Mouse (Mus musculus) lung, postnatal 25 days (tissue): ENCODE data around the gene Pip5k1a.
"Not testable (repeated sequence)": the region's sequence is repeated elsewhere in the genome, so short reads cannot be mapped to it uniquely, and the experiment has no call there.

Experiments used
- DNase-seq: peaks from one replicate; pipeline ENCODE4 v3.0.0; 2022; ENCODE audit warnings: low spot score

The Pip5k1a gene

DNA sequence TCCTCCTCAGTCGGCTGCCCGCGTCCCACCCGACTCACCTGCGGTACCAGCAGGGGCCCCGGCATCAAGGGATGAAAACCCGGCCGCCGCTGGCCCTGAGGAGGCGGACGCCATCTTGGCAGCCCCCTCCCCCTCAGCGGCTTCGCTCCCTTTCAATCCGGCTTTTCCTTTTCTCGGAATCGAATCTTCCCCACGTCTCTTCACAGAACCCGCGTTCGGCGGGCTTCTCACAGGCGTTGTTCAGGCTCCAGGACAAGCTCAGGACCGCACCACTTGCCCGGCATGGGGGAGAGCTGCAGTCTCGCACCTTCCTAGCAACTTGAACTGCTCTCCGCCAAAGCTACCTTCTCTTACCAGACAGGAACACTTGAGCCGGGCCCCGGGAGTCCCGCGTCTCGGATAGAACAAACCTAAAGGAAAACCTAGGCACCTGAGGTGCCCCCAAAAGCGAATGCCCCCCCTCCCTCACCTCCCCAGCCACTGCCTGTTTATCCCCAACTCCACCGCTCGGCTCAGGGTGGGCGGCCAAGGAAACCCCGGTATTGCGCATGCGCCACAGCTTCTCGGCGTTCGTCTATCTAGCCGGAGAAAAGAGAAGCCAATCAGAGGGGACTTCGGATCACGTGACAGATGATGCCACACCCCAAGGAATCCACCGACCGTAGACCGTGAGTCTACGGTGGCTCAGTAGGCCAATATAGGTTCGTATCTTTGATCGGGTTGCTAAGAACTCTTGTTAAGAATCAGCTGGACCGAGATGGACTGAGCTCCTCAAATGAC, at the start of gene Pip5k1a:
Gene Pip5k1a, minus strand, starts transcription at position 593 of the 780 bp plus-strand sequence.
- peak; percentile 98 for DNase-seq

DNA sequence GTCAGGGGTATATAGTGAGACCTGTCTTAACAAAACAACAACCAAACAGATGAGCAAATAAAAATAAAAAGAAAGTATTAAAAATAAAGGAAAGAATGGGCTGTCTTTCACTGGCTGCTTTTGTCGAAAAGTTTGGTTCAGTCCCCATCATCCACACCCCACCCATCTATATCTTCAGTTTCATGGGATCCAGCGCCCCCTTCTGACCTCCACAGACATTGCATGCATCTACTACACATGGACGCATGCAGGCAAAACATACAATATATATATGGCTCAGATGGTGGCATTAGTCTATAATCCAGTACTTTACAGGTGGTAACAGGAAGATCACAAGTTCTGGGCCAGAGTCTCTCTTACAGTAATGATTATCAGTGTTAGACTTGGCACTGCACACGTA, 47.1 kb upstream of the Pip5k1a start:
- peak; percentile 42 for DNase-seq

DNA sequence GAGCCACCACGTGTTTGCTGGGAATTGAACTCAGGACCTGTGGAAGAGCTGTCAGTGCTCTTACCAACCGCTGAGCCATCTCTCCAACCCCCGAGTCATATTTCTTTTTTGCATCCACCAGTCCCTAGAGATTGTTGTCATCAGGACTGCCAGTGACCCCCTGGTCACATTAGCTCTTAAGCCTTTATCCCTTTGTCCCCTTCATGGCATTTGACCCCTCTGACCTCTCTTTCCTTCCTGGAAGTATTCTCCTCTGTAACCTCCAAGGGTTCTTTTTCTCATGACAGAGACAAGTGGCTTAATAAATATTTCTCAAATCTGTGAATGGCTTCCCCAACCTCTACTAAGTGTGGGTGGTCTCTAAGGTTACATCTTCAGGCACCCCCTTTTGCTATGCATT, 41.2 kb upstream of the Pip5k1a start:
- no peak for DNase-seq

DNA sequence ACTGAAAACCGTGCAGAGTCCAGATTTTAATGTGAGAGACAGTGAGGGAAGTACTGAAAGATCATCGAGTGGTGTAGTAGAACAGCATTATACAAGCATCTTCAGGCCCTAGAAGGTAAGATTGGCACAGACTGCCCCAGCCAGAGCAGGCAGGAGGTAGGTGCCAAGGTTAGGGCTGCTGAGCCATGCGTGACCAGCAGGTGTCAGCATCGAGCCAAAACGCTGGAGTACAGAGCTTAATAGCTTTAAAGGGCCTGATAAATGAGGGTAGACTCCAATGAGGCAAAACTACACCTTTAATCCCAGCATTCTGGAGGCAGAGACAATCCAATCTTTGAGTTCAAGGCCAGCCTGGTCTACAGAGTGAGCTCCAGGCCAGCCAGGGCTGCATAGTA, 35.9 kb upstream of the Pip5k1a start:
- peak; percentile 91 for DNase-seq

DNA sequence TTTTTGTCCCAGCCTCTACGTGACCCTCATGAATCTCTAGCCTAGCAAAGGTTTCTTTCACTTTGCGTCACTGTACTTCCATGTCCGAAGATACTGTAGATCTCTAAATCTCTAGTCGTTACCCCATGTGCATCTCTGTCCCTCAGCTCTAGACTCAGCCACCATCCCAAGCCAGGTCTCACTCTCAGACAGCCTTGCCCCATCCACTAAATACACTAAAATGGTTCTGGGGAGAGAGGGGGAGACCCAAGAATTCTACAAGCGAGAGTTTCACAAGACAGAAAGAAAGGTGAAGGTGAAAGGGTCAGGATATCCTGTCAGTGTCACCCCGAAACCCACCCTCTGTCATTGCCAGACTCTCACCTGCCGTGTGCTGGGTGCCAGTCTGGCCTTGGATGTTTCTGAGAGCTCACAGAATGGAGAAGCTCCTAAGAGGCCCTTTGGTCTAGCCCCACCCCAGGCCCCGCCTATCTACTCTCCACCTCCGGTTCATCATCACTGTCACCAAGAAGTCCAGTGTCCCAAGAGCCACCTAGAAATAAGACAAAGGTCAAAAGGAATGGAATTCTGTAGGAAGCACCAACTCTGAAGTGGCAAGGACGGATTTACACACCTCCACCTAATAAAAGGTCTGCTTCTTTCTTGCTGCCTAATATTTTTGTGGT, 35.4 kb upstream of the Pip5k1a start, which contains the start of gene Tnfaip8l2:
Gene Tnfaip8l2, minus strand, starts transcription at position 409 of the 665 bp plus-strand sequence.
- peak; percentile 66 for DNase-seq

DNA sequence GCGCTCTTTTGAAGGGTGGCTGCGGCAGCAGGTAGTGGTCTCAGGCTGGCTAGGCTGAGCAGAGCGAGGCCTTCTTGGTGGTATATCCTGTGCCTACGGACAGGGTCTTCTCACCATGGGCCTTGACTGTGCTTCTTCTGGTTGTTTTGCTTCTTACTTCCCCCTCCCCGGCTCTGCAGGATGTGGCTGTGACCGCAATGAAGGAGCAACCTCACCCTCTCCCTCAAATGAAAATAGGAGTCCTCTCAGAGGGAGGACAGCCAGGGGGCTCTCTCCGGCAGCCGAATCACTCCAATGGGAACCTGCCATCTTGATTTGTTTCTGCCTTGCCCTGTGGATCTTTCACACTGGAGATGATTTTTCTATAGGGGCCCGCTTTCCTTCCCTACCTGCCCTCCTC, 34.7 kb upstream of the Pip5k1a start:
- peak; percentile 64 for DNase-seq

DNA sequence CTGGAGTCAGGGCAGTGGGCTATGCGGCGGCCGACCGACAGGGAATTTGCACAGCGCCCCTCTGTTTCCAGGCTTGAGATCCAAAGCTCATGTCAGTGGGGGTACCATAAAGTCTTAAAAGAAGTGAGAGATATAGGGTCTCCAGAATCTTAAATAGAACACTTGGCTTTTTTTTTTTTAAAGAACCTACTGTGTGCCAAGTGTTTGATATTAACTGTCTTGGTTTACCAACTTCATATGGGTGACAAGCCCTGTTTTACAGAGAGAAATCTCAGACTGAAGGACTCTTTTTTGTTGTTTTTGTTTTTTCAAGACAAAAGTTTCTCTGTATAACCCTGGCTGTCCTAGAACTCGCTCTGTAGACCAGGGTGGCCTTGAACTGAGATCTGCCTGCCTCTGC, 34.1 kb upstream of the Pip5k1a start:
- no peak for DNase-seq

DNA sequence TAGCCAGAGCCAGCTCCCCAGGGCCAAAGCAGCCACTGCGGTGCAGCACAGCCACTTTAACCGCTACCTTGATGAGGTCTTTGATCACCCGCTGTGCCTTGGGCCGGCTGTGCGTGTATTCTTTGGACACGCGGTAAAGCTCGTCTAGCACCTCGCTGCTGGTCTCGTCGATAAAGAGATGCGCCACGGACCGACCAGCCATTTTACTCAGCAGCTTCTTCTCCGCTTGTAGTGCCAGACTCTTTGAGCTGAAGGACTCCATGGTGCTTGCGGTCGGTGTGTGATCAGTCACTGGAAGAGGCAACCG, 33.5 kb upstream of the Pip5k1a start:
- no peak for DNase-seq

DNA sequence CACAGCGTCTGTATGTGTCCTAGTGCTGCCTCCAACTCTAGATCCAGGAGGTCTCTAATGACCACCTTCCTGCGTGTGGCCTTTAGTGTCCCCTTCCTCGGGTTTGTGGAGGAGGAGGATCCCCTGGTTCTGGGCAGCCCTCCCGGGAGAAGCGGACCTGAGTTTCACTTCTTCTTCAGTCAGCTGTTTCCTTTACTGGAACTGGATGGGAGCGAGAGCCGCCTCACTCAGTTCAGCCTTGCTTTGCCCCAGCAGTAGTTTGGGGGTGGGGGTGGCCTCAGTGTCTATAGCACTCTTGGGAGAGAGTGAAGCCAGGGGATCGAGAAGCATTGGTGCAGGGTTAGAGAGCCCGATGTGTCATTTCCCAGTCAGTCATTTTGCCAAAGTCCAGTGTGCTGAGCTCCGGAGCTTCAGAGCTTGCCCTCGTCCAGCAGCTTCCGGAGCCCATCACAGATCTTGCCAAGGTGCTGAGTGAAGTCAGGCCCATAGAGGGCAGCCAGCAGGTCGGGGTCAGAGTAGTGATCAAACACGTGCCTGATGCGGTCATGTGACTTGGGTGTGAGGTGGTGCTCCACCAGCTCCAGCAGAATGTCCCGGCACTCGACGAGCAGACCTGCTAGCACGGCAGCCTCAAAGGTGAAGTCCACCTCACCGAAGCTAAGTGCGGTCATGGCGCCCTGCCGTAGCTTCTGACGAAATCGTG, 33.0 kb upstream of the Pip5k1a start:
- no peak for DNase-seq

DNA sequence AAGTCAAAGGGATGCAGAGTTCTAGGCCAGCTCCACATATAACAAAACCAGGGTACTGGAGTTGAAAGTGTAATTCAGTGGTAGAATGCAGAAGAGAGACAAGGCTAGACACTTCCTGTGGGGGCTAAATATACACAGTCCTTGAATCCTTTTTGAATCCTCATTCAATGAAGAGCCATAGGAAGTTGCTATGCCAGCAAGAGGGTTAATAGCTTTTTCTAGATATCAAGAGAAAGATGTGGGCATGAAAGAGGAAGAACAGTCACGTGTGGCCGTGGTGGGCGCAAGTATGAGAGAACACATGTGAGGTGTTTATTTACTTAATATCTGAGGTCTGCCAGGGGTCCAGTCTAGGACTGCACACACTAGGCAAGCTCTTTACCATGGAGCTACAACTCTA, 29.6 kb upstream of the Pip5k1a start:
- DNase-seq, result no peak

DNA sequence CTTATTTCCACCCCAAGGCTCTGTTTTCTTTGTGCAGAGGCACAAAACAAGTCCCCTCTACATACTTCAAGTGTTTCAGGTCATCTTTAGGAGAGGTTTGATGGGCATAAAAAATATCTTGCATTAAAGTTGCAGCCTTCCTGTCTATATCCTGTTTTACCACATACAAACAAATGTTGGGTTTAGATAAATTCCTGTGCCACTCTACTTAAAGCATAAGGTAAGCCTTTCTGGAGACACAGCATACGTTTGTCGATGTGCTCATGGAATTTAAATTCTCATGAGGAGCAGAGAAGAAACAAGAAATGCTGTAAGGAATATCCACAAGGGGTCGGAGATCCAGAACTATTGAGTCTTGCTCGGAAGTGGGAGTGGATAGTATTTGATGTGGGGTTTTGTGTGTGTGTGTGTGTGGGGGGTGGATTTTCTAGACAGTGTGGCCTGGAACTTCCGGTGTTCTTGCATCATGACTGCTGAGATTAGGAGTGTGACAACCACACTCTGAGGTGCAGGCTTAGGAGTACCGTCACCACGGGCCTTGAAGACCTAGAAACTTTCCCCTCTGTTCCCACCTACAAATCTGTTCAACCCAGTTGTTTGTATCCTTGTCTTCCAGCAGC, 28.8 kb upstream of the Pip5k1a start:
- peak; percentile 21 for DNase-seq

DNA sequence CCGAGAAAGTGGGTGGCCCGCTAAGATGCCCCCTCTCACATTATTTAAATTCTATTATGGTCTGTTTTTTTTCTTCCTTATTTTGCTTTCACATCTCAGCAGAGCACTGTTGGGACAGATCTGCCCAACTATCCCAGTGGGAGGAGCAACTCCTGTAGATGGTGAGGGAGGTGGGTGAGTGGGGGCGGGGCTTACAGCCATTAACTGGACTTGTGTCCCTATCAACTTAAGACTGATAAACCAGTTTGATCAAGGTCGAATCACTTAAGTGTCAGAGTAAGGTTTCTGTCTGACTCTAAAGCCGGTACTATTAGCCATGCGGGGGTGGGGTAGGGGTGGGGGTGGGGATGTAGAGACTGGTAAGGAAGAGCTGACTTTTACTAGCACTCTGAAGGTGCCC, 28.3 kb upstream of the Pip5k1a start:
- peak; percentile 60 for DNase-seq

DNA sequence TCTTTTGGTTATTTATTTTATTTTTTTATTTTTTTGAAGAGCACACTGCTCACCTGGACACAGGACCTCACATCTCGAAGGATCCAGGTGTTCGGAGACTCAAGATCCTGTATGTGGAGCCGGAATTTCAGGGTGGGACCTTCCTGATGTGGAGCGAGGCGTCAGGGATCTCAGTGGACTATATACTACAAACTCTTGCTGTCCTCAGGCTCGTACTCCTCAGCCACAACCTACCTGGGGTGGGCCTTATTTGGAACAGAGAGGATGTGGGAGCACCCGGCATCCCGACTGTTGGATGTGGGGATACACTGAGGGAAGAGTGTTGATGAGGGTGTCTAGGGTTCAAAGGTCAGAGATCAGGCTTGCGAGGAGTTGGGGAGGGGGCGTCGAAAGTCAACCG, 27.4 kb upstream of the Pip5k1a start:
- not testable (repeated sequence) for DNase-seq

DNA sequence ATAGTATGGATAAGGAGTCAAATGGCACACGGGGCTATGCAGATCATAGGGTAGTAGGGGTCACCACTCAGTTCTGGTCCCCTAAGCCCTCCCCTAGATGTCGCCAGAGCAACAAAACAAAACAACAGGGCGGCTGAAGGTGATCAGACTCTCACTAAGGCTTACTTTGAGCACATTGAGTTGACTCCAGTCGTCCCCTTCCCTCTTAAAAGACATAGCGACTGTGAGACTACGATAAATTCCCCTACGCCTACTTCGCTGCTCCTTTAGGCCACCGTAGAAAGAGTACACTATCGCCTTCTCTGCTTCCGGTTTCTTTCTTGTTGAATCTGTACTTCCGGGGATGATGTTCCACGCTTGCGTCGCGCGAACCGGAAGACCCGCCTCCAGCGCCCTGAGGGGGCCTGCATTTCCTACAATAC, 27.0 kb upstream of the Pip5k1a start, which contains the start of the genes Scnm1 and Lysmd1:
Gene Scnm1, minus strand, starts transcription at position 332 of the 422 bp plus-strand sequence.
Gene Lysmd1, plus strand, starts transcription at position 409 of the 422 bp plus-strand sequence.
- DNase-seq, result peak; percentile 96

DNA sequence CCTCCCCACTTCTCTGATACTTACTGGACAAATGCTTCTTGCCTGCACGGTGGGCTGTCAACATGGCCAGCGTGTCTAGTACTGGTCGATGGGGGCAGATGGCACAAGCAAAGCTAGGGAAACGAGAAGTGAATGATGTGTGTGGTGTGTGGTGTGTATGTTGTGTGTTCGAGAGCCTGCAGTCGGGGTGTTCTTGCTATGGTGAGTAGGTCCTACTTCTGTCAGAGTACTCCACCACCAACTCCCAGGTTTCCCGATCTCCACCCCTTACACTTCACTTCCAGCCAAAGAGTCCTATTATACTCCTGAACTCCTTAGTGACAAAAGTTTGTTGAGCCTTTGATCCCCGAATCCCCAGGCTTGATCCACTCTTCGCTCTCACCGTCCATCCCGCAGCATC, 26.4 kb upstream of the Pip5k1a start:
- DNase-seq, result no peak

DNA sequence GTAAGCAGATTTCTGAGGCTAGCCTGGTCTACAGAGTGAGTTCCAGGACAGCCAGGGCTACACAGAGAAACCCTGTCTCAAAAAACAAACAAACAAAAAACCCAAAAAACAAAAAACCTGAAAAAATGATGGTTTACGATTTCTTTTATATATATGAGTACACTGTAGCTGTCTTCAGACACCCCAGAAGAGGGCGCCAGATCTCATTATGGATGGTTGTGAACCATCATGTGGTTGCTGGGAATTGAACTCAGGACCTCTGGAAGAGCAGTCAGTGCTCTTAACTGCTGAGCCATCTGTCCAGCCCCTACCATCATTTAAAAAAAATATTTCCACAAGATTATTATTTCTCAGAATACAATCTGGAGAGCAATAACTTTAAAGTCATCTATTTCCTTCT, 25.7 kb upstream of the Pip5k1a start:
- not testable (repeated sequence) for DNase-seq

DNA sequence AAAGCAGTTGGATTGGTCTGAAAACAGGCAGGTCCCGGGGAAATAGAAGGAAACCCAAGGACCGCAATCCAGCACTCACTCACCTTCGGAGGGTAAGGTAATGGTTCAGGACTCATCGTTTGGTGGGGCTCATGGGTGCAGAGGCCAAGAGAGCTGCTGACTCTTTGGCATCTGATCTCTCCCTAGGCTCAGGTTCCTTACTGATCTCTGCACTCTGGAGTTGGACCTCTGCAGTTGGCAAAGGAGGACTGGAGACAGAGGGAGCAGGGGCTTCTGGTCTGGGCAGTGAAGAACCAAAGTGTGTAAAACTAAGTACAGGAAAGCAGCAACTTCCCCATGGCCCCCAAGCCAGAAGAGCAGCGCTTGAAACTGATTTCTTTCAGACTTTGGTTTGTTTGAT, 23.4 kb upstream of the Pip5k1a start:
- no peak for DNase-seq

DNA sequence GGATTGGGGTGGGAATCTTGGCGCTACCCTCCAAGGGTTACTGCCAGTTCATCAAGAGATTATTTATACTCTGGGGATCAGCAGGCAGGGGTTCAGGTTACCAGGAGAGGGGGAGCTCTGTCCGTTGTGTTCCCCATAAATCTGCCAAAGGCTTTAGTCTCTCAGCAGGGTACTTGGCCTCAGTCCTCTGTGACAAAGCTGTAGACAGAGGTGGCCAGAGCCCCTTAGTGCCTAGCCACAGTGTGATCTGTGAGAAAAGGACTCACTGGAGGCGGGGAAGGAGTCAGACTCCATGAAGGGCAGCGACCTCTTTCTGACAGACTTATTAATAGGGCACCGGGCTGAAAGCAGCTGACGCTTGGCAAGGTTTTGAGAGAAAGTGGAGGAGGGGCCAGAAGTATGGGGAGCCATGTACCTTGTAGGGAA, 22.5 kb upstream of the Pip5k1a start:
- no peak for DNase-seq

DNA sequence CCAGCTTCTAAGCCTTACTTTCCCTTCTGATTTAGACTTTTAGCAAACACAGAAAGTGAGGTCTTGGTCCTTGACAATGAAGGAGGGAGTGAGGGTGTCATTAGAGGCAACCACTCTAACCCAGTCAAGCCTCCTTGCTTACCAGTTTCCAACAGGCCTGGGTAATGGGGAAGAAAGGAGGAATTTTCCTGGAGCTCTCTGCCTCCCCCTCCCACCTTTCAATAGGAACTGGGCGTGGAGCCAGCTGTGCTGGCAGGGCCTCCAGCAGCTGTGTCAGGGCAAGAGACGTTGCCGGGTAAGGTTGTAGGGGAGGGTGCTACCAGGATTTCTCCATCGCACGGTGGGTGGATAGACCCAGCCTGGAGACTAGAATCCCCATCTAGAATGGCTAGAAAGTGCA, 18.2 kb upstream of the Pip5k1a start:
- peak; percentile 61 for DNase-seq

DNA sequence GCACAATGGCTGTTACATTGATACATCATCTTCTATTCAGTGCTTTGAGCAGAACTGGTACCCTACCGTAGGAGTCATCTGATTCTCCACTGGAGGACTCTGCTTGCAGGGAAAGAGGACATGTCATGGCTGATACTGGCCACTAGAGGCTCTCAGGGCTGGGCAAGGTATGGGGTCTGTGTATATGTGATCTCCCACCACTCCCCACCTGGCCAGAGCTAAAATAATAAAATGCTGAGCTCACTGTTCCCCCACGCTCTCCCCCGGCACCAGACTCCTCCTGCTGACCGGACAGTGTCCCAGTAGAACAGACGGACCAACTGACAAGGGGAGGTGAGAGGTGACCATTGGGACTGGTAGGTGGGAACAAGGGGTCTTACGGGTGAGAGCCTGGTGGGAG, 17.5 kb upstream of the Pip5k1a start, which contains the start of gene Tmod4:
Gene Tmod4, plus strand, starts transcription at position 231 of the 400 bp plus-strand sequence.
- no peak for DNase-seq

DNA sequence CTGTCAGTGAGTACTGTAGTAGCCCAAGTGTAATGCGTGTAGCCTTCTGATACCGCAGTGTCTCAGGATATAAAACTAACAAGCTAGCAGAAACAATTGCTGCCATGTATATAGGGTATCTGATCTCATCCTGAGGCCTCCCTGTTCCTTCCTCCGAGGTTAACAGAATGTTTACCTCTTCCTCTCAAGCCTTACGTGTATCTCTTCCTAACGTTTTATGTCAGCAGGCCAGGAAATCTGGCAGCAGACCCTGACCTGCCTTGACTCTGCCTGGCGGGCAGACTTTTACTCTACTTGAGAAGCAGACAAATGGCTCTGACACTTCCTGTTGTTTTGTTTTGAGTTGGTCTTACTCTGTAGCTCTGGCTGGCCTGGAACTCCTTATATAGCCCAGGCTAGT, 14.8 kb upstream of the Pip5k1a start:
- peak; percentile 37 for DNase-seq

DNA sequence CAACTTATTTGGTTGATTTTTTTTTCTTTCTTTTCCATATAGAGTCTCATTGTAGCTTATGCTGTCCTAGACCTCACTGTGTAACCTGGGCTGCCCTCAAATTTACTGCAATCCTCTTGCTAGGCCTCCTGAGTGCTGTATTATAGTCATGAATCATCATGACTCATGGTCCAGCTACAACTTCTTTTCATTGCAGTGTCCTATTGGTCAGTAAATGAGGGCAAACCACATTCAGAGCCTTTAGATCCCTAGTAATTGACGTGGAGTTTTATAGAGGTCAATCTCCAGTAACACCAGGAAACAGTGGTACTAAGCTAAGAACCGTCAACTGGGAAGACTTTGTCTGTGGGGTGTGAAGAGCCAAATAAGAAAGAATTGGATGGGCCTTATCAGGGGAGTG, 11.0 kb upstream of the Pip5k1a start:
- DNase-seq, result no peak
